Mouse (Mus musculus): ENCODE results near the gene Gdpgp1. TPM values are rescaled to one million over a fixed set of nuclear protein-coding genes. Genes with fewer than 3 reads are reported as not detected.

Gdpgp1 gene
- polyA plus RNA-seq, 1 experiment from 2014 or later = 4.0 TPM

GRCm38 (mm10) chr7:80210982-80211381, 21.7 kb upstream of the Gdpgp1 start:
- Histone ChIP-seq H3K27ac (replicated peaks; ENCODE audit: low read depth, low read length) (no peak overlapping the region), H3K27me3 (ENCODE audit: control insufficient read depth, insufficient read depth, low read length) (no peaks in the 10 kb centered on the region), H3K9me3 (ENCODE audit: control insufficient read depth, low read length) (no peaks in the 10 kb centered on the region), H3K9ac (replicated peaks; ENCODE audit: low read length) (no peak overlapping the region), H3K4me1 (ENCODE audit: control insufficient read depth, insufficient read depth, low read length) (peaks cover 6% of the 10 kb centered on the region; the same call in 1 of the 2 replicates), H3K4me2 (ENCODE audit: low read length) (no peak overlapping the region), H3K4me3 (replicated peaks; ENCODE audit: low read depth, low read length) (no peak overlapping the region), H3K36me3 (ENCODE audit: control insufficient read depth, insufficient read depth, low read length) (peaks cover 17% of the 10 kb centered on the region)
- WGBS = 83% methylated on average over 4 of the region's 4 CpGs
- no peak for DNase-seq
- ATAC-seq (ENCODE audit: low FRiP score, low TSS enrichment) = no peak

GRCm38 (mm10) chr7:80213604-80214003, 19.1 kb upstream of the Gdpgp1 start:
- 94% methylated on average over 7 of the region's 7 CpGs for WGBS
- H3K9ac ChIP-seq (replicated peaks; ENCODE audit: low read length) = no peak overlapping the region
- no peak overlapping the region for H3K27ac ChIP-seq (replicated peaks; ENCODE audit: low read depth, low read length)
- H3K9me3 ChIP-seq (ENCODE audit: control insufficient read depth, low read length) = no peaks in the 10 kb centered on the region
- ATAC-seq (ENCODE audit: low FRiP score, low TSS enrichment) (no peak), DNase-seq (no peak)
- no peaks in the 10 kb centered on the region for H3K27me3 ChIP-seq (ENCODE audit: control insufficient read depth, insufficient read depth, low read length)
- H3K4me1 ChIP-seq (ENCODE audit: control insufficient read depth, insufficient read depth, low read length) = peaks cover 3% of the 10 kb centered on the region; the same call in 1 of the 2 replicates
- H3K36me3 ChIP-seq (ENCODE audit: control insufficient read depth, insufficient read depth, low read length) = peaks cover 40% of the 10 kb centered on the region
- H3K4me2 ChIP-seq (ENCODE audit: low read length) = no peak overlapping the region
- no peak overlapping the region for H3K4me3 ChIP-seq (replicated peaks; ENCODE audit: low read depth, low read length)

GRCm38 (mm10) chr7:80214459-80214858, 18.2 kb upstream of the Gdpgp1 start:
- Histone ChIP-seq H3K36me3 (ENCODE audit: control insufficient read depth, insufficient read depth, low read length) (peaks cover 49% of the 10 kb centered on the region), H3K27ac (replicated peaks; ENCODE audit: low read depth, low read length) (no peak overlapping the region)
- WGBS = 68% methylated on average over 8 of the region's 8 CpGs

GRCm38 (mm10) chr7:80215398-80215797, 17.3 kb upstream of the Gdpgp1 start:
- peaks cover 58% of the 10 kb centered on the region for H3K36me3 ChIP-seq (ENCODE audit: control insufficient read depth, insufficient read depth, low read length)
- H3K9ac ChIP-seq (replicated peaks; ENCODE audit: low read length) = peak overlapping the region; percentile 54; the same call in 1 of the 2 replicates

More at GRCm38 (mm10) chr7:80214459-80214858, 18.2 kb upstream of the Gdpgp1 start:
- H3K9me3 ChIP-seq (ENCODE audit: control insufficient read depth, low read length) = no peaks in the 10 kb centered on the region
- peaks cover 3% of the 10 kb centered on the region; the same call in 1 of the 2 replicates for H3K4me1 ChIP-seq (ENCODE audit: control insufficient read depth, insufficient read depth, low read length)
- ATAC-seq (ENCODE audit: low FRiP score, low TSS enrichment) (no peak), DNase-seq (no peak)
- no peaks in the 10 kb centered on the region for H3K27me3 ChIP-seq (ENCODE audit: control insufficient read depth, insufficient read depth, low read length)
- H3K9ac ChIP-seq (replicated peaks; ENCODE audit: low read length) = no peak overlapping the region; the same call in 1 of the 2 replicates
- H3K4me3 ChIP-seq (replicated peaks; ENCODE audit: low read depth, low read length) = no peak overlapping the region
- H3K4me2 ChIP-seq (ENCODE audit: low read length) = no peak overlapping the region

GRCm38 (mm10) chr7:80216566-80216965, 16.1 kb upstream of the Gdpgp1 start:
- no peak for DNase-seq
- no peaks in the 10 kb centered on the region for H3K9me3 ChIP-seq (ENCODE audit: control insufficient read depth, low read length)
- no peak overlapping the region for H3K9ac ChIP-seq (replicated peaks; ENCODE audit: low read length)
- H3K4me2 ChIP-seq (ENCODE audit: low read length) = no peak overlapping the region
- H3K27me3 ChIP-seq (ENCODE audit: control insufficient read depth, insufficient read depth, low read length) = no peaks in the 10 kb centered on the region
- H3K27ac ChIP-seq (replicated peaks; ENCODE audit: low read depth, low read length) = no peak overlapping the region
- peaks cover 70% of the 10 kb centered on the region for H3K36me3 ChIP-seq (ENCODE audit: control insufficient read depth, insufficient read depth, low read length)
- H3K4me1 ChIP-seq (ENCODE audit: control insufficient read depth, insufficient read depth, low read length) = peaks cover 3% of the 10 kb centered on the region; the same call in 1 of the 2 replicates
- peak; percentile 2; the same call in 1 of the 2 replicates for ATAC-seq (ENCODE audit: low FRiP score, low TSS enrichment)
- 73% methylated on average over 8 of the region's 8 CpGs for WGBS
- no peak overlapping the region for H3K4me3 ChIP-seq (replicated peaks; ENCODE audit: low read depth, low read length)

More at GRCm38 (mm10) chr7:80215398-80215797, 17.3 kb upstream of the Gdpgp1 start:
- no peak overlapping the region for H3K4me3 ChIP-seq (replicated peaks; ENCODE audit: low read depth, low read length)
- peak overlapping the region; percentile 78 for H3K27ac ChIP-seq (replicated peaks; ENCODE audit: low read depth, low read length)
- WGBS = 14% methylated on average over 4 of the region's 4 CpGs
- no peak overlapping the region for H3K4me2 ChIP-seq (ENCODE audit: low read length)
- no peaks in the 10 kb centered on the region for H3K27me3 ChIP-seq (ENCODE audit: control insufficient read depth, insufficient read depth, low read length)
- no peaks in the 10 kb centered on the region for H3K9me3 ChIP-seq (ENCODE audit: control insufficient read depth, low read length)
- H3K4me1 ChIP-seq (ENCODE audit: control insufficient read depth, insufficient read depth, low read length) = peaks cover 3% of the 10 kb centered on the region; the same call in 1 of the 2 replicates
- DNase-seq (peak; percentile 90), ATAC-seq (ENCODE audit: low FRiP score, low TSS enrichment) (peak; percentile 75)

DNA sequence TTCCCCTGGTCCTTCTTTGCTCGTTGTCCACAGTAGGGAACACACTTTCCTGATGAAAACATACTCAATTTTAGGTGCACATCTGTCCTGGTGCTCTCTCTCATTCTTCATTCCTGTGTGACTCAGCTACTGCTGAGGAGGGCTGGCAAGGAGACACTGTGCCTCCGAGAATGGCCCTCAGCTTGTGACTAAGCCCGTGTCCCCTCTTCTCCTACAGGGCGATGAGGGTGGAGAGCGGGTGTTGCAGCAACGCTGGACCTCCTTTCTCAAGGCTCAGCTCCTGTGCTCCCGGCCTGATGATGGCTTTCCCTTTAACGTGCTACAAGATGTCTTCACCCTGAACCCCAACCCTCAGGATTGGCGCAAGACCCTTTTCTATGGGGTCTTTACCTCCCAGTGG, 14.0 kb upstream of the Gdpgp1 start:
- peaks cover 79% of the 10 kb centered on the region for H3K36me3 ChIP-seq (ENCODE audit: control insufficient read depth, insufficient read depth, low read length)
- H3K27me3 ChIP-seq (ENCODE audit: control insufficient read depth, insufficient read depth, low read length) = no peaks in the 10 kb centered on the region
- 94% methylated on average over 9 of the region's 9 CpGs for WGBS
- H3K9ac ChIP-seq (replicated peaks; ENCODE audit: low read length) = no peak overlapping the region
- H3K27ac ChIP-seq (replicated peaks; ENCODE audit: low read depth, low read length) = no peak overlapping the region
- H3K4me1 ChIP-seq (ENCODE audit: control insufficient read depth, insufficient read depth, low read length) = peaks cover 3% of the 10 kb centered on the region; the same call in 1 of the 2 replicates
- ATAC-seq (ENCODE audit: low FRiP score, low TSS enrichment) = no peak
- no peak overlapping the region for H3K4me3 ChIP-seq (replicated peaks; ENCODE audit: low read depth, low read length)
- H3K9me3 ChIP-seq (ENCODE audit: control insufficient read depth, low read length) = no peaks in the 10 kb centered on the region
- H3K4me2 ChIP-seq (ENCODE audit: low read length) = no peak overlapping the region
- DNase-seq = no peak

GRCm38 (mm10) chr7:80220237-80220797, 12.3 kb upstream of the Gdpgp1 start:
- H3K9me3 ChIP-seq (ENCODE audit: control insufficient read depth, low read length) = no peaks in the 10 kb centered on the region
- peaks cover 92% of the 10 kb centered on the region for H3K36me3 ChIP-seq (ENCODE audit: control insufficient read depth, insufficient read depth, low read length)
- H3K4me1 ChIP-seq (ENCODE audit: control insufficient read depth, insufficient read depth, low read length) = no peaks in the 10 kb centered on the region; the same call in 1 of the 2 replicates
- H3K27me3 ChIP-seq (ENCODE audit: control insufficient read depth, insufficient read depth, low read length) = no peaks in the 10 kb centered on the region
- no peak overlapping the region for H3K27ac ChIP-seq (replicated peaks; ENCODE audit: low read depth, low read length)
- H3K4me3 ChIP-seq (replicated peaks; ENCODE audit: low read depth, low read length) = no peak overlapping the region
- no peak overlapping the region for H3K4me2 ChIP-seq (ENCODE audit: low read length)
- ATAC-seq (ENCODE audit: low FRiP score, low TSS enrichment) (no peak), DNase-seq (no peak)
- no peak overlapping the region for H3K9ac ChIP-seq (replicated peaks; ENCODE audit: low read length)
- WGBS = 96% methylated on average over 9 of the region's 9 CpGs

DNA sequence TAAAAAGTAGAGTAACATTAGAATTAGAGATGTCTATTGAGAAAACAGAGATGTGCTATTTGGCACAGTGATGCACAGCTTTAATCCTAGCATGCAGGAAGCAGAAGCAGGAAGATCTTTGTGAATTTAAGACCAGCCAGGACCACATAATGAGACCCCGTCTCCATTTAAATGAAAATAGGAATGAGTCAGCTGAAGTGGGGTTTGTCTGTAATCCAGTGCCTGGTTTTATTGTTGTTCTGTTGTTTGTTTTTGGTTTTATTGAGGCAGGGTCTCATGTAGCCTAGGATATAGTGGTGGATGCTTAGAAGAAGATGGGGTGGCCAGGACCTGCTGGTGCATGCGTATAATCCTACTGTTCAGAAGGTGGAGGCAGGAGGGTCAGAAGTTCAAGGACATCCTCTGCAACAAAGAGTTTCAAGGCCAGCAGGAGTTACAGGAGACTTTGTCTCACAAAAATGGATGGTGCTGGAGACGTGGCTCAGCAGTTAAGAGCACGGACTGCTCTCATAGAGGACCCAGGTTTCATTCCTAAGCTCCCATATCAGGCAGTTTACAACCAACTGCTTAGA, 11.4 kb upstream of the Gdpgp1 start:
- no peaks in the 10 kb centered on the region for H3K27me3 ChIP-seq (ENCODE audit: control insufficient read depth, insufficient read depth, low read length)
- no peaks in the 10 kb centered on the region for H3K9me3 ChIP-seq (ENCODE audit: control insufficient read depth, low read length)
- 88% methylated on average over 4 of the region's 4 CpGs for WGBS
- H3K4me2 ChIP-seq (ENCODE audit: low read length) = no peak overlapping the region
- no peak overlapping the region for H3K9ac ChIP-seq (replicated peaks; ENCODE audit: low read length)
- no peaks in the 10 kb centered on the region for H3K4me1 ChIP-seq (ENCODE audit: control insufficient read depth, insufficient read depth, low read length)
- ATAC-seq (ENCODE audit: low FRiP score, low TSS enrichment) (no peak), DNase-seq (no peak)
- no peak overlapping the region for H3K27ac ChIP-seq (replicated peaks; ENCODE audit: low read depth, low read length)
- peaks cover 95% of the 10 kb centered on the region for H3K36me3 ChIP-seq (ENCODE audit: control insufficient read depth, insufficient read depth, low read length)
- no peak overlapping the region for H3K4me3 ChIP-seq (replicated peaks; ENCODE audit: low read depth, low read length)

DNA sequence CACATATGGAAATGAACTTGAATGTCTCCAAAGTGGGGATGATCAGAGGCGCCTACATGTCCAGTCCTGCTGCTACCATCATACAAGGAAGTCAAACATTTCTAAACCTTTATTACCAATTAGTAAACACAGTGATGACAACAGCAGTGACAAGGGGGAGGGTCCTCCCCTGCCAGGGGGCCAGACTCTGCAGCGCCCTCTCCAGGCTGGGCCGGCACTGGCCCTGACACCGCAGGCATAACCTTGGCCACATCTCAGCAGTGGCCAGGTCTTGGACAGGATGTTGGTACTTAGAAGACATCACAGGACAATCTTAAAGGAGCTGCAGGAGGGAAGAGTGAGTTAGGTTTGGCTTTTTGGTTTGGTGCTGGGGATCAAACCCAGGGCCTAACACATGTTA, 5.6 kb upstream of the Gdpgp1 start:
- peaks cover 50% of the 10 kb centered on the region for H3K36me3 ChIP-seq (ENCODE audit: control insufficient read depth, insufficient read depth, low read length)
- H3K27ac ChIP-seq (replicated peaks; ENCODE audit: low read depth, low read length) = no peak overlapping the region
- H3K4me3 ChIP-seq (replicated peaks; ENCODE audit: low read depth, low read length) = no peak overlapping the region
- ATAC-seq (ENCODE audit: low FRiP score, low TSS enrichment) = no peak
- H3K9ac ChIP-seq (replicated peaks; ENCODE audit: low read length) = no peak overlapping the region
- no peak for DNase-seq
- no peak overlapping the region for H3K4me2 ChIP-seq (ENCODE audit: low read length)
- no peaks in the 10 kb centered on the region for H3K27me3 ChIP-seq (ENCODE audit: control insufficient read depth, insufficient read depth, low read length)
- 97% methylated on average over 4 of the region's 4 CpGs for WGBS
- H3K4me1 ChIP-seq (ENCODE audit: control insufficient read depth, insufficient read depth, low read length) = 0 out of 2 replicates have a peak, but pooled peaks cover 4% of the 10 kb centered on the region
- H3K9me3 ChIP-seq (ENCODE audit: control insufficient read depth, low read length) = no peaks in the 10 kb centered on the region

All from midbrain, embryonic 14.5 days (tissue).